35 mouse cellular contexts compared by ENCODE assay signal in genomic region chr1:90790925-90791324, GRCm38 (mm10). TPM values are rescaled to one million over a fixed set of nuclear protein-coding genes. Genes with fewer than 3 reads are reported as not detected.
"Had no signal": no experiment of that assay in that cellular context is flagged by ENCODE, and none has a peak within 500 bp of the region (broad histone marks: within the 10 kb centered on the region; RNA-seq: fewer than 3 reads in every experiment).

No protein-coding gene starts in this region.

- H3K4me3 ChIP-seq: heart, embryonic 10.5 days; heart, embryonic 12.5 days; heart, embryonic 13.5 days; heart, embryonic 15.5 days; hindbrain, embryonic 10.5 days; hindbrain, embryonic 12.5 days; hindbrain, embryonic 13.5 days; hindbrain, embryonic 15.5 days; intestine, embryonic 15.5 days; kidney, embryonic 15.5 days; layer of hippocampus, adult 2 months had no signal

- H3K36me3 ChIP-seq: heart, embryonic 10.5 days; heart, embryonic 12.5 days; hindbrain, embryonic 10.5 days; hindbrain, embryonic 12.5 days; hindbrain, embryonic 13.5 days; hindbrain, embryonic 15.5 days had no signal

- H3K4me1 ChIP-seq: heart, embryonic 12.5 days; heart, embryonic 13.5 days; hindbrain, embryonic 10.5 days; hindbrain, embryonic 12.5 days; hindbrain, embryonic 13.5 days; hindbrain, embryonic 15.5 days; intestine, embryonic 15.5 days; kidney, embryonic 15.5 days had no signal

- H3K27me3 ChIP-seq: heart, embryonic 12.5 days; heart, embryonic 15.5 days; hindbrain, embryonic 12.5 days; hindbrain, embryonic 13.5 days; hindbrain, embryonic 15.5 days; intestine, embryonic 15.5 days; kidney, embryonic 15.5 days had no signal

- H3K9ac ChIP-seq: heart, embryonic 12.5 days; heart, embryonic 13.5 days; heart, embryonic 15.5 days; hindbrain, embryonic 12.5 days; hindbrain, embryonic 13.5 days; hindbrain, embryonic 14.5 days; hindbrain, embryonic 15.5 days; intestine, embryonic 15.5 days; kidney, embryonic 15.5 days had no signal

- H3K9me3 ChIP-seq: heart, embryonic 10.5 days; heart, embryonic 12.5 days; heart, embryonic 13.5 days; heart, embryonic 15.5 days; hindbrain, embryonic 10.5 days; hindbrain, embryonic 12.5 days; hindbrain, embryonic 13.5 days; hindbrain, embryonic 15.5 days; intestine, embryonic 15.5 days; kidney, embryonic 15.5 days had no signal

- H3K27ac ChIP-seq: heart, embryonic 10.5 days; heart, embryonic 13.5 days; heart, embryonic 15.5 days; hindbrain, embryonic 10.5 days; hindbrain, embryonic 12.5 days; hindbrain, embryonic 13.5 days; hindbrain, embryonic 14.5 days; hindbrain, embryonic 15.5 days; hindbrain, postnatal 0 days; intestine, embryonic 15.5 days; kidney, embryonic 15.5 days; kidney, postnatal 0 days; layer of hippocampus, adult 2 months had no signal

- DNase-seq: heart, postnatal 10 days; heart, postnatal 36 days; heart, postnatal 4 days; kidney, adult 11 months; kidney, adult 18-20 months; kidney, adult 2 months; kidney, adult 8-10 months; kidney, adult 9 months; kidney, postnatal 10 days; kidney, postnatal 14 days; kidney, postnatal 25 days; kidney, postnatal 36 days; kidney, postnatal 4 days; layer of hippocampus, adult 9-11 months; layer of hippocampus, postnatal 36 days had no signal

- ATAC-seq: hindbrain, embryonic 16.5 days; hindbrain, postnatal 0 days; inflammation-experienced regulatory T-cells, adult 6 months; intestine, embryonic 15.5 days; intestine, embryonic 16.5 days; intestine, postnatal 0 days had no signal

- H3K4me2 ChIP-seq: heart, embryonic 11.5 days; heart, embryonic 12.5 days; heart, embryonic 13.5 days; heart, embryonic 15.5 days; hindbrain, embryonic 12.5 days; hindbrain, embryonic 13.5 days; hindbrain, embryonic 14.5 days; hindbrain, embryonic 15.5 days; intestine, embryonic 15.5 days; kidney, embryonic 15.5 days had no signal

RNA-seq across cellular contexts. Expression of gene Col6a3, which starts 52.8 kb away (rescaled TPM):
- total RNA-seq: hematopoietic stem cell, adult 5-6 weeks had no signal
